Mouse (Mus musculus): ENCODE results near the gene Filip1. TPM values are rescaled to one million over a fixed set of nuclear protein-coding genes. Genes with fewer than 3 reads are reported as not detected.

Gene Filip1
- polyA plus RNA-seq, 1 experiment from 2014 or later, result 4.2 TPM

DNA sequence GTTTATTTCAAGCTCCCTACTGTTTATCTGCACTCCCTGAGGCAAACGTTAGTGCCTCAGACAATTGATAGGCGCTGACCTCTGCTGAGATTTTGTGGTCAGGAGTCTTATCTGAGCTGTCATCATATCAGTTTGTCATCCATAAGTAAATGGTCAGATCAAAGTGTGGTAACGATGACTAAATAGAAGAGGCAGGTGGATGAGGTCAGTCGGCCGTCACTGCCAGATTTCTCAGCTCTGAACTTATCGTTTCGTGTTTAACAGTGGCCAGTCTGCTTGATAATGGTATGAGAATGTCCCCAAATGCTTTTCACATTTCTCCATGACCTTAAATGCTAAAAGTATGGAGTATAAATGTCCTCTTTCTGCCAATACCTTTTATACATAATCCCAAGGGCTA lies 132.6 kb downstream of the Filip1 start:
- no peak overlapping the region for H3K27ac ChIP-seq
- H3K4me1 ChIP-seq, result peaks cover 10% of the 10 kb centered on the region
- no peaks in the 10 kb centered on the region for H3K27me3 ChIP-seq
- no peaks in the 10 kb centered on the region for H3K9me3 ChIP-seq (replicated peaks)
- no peak for ATAC-seq (ENCODE audit: low FRiP score)
- H3K36me3 ChIP-seq, result no peaks in the 10 kb centered on the region
- H3K4me3 ChIP-seq, result no peak overlapping the region
- WGBS, result 86% methylated on average over 7 of the region's 7 CpGs
- H3K9ac ChIP-seq, result no peak overlapping the region
- H3K4me2 ChIP-seq (replicated peaks), result no peak overlapping the region

DNA sequence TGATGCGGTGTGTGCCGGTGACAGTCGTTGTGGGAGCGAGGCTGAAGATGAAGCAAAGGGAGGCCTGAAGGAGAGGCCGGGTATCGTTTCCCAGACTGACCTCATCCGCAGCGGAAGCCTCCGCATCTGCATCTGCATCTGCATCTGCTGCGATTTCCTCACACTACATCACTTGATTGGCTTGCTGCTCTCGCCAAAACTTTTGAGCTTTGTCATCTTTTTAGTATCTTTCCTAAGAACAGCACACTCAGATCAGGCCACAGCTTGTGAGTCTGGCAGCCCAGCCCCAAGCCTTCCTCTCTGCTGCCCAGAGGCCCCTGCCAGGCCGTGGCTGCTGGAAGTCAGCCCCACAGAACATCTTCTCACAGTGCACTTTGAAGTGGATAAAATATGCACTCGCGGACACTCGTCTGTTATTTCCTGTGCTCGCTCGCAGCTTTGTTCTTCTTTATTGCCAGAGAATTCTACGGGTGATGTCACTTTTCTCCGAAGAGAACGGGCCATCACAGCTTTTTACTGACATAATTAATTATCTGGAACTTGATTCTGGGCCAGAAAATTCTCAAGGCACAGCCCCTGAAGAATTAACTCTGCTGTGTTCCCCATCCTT lies 137.0 kb downstream of the Filip1 start:
- Histone ChIP-seq H3K9ac (no peak overlapping the region), H3K27ac (0 out of 2 replicates have a peak overlapping the region, but pooled peaks have one; percentile 42), H3K4me3 (no peak overlapping the region), H3K4me1 (peaks cover 13% of the 10 kb centered on the region), H3K4me2 (replicated peaks) (peak overlapping the region; percentile 13), H3K9me3 (replicated peaks) (no peaks in the 10 kb centered on the region), H3K27me3 (no peaks in the 10 kb centered on the region), H3K36me3 (no peaks in the 10 kb centered on the region)
- ATAC-seq (ENCODE audit: low FRiP score), result 0 out of 2 replicates have a peak, but pooled peaks have one; percentile 19
- 49% methylated on average over 20 of the region's 20 CpGs for WGBS

DNA sequence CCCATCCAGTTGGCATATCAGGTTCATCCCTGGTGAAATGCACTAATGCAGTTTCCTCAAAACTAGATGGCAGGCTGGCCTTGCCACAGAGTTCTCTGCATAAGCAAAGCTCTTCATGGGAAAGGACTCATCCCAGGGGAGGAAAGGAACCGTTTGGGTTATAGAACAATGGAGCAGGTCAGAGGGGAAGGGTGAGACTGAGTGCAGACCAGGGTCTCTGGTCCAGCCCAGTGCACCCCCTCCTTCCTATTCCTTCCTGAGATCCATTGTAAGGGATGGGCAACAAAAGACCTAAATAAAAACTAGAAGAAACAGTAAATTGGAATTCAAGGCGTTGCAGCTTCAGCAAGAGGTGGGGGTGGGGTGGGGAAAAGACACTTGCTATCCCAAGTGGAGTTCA lies 140.1 kb downstream of the Filip1 start:
- WGBS, result 16% methylated on average over 2 of the region's 2 CpGs
- no peaks in the 10 kb centered on the region for H3K27me3 ChIP-seq
- no peak overlapping the region for H3K9ac ChIP-seq
- H3K4me1 ChIP-seq, result peaks cover 13% of the 10 kb centered on the region
- no peak overlapping the region for H3K4me2 ChIP-seq (replicated peaks)
- no peak overlapping the region for H3K4me3 ChIP-seq
- H3K27ac ChIP-seq, result no peak overlapping the region; the same call in 1 of the 2 replicates
- no peak for ATAC-seq (ENCODE audit: low FRiP score)
- no peaks in the 10 kb centered on the region for H3K9me3 ChIP-seq (replicated peaks)
- no peaks in the 10 kb centered on the region for H3K36me3 ChIP-seq

DNA sequence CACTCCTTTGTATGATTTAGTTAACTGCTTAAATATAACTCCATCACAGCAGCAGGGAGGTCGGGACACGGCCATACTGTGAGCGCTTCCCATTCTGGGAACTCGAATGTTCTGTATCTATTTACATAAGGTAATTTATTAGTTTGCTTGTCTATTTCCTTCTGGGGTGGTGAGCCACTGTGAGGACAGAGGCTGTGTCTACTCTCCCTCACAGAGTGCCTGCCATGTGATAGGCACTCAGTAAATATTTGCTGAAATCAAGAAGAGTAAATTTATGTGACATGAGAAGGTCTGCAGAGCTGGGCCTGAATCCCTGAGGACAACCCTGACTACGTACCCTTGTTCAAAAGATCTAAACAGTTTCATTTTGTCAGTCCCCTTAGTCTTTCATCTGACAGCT lies 143.1 kb downstream of the Filip1 start:
- Histone ChIP-seq H3K27ac (no peak overlapping the region), H3K36me3 (no peaks in the 10 kb centered on the region), H3K4me3 (no peak overlapping the region), H3K27me3 (no peaks in the 10 kb centered on the region), H3K9me3 (replicated peaks) (no peaks in the 10 kb centered on the region), H3K4me2 (replicated peaks) (no peak overlapping the region), H3K4me1 (peaks cover 3% of the 10 kb centered on the region; the same call in 1 of the 2 replicates), H3K9ac (no peak overlapping the region)
- no peak for ATAC-seq (ENCODE audit: low FRiP score)
- WGBS, result 70% methylated on average over 5 of the region's 5 CpGs

DNA sequence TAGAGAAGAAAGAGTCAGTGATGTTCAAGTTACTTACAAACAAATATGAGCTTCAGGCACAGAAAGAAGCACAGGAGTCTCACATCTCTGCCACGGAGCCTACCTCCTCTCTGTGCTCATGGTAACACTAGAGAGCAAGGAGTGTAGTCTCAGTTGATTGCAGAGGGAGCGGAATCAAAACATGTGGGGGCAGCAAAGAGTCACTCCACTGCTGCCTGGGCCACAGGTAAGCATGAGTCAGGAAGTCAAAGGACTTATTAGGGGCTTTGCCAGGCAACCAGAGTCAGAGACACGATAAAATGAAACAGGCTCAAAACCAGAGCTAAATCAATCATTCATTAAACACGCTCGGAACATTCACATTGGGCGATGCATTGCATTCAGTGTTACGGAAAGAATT lies 146.7 kb downstream of the Filip1 start:
- Histone ChIP-seq H3K9ac (no peak overlapping the region), H3K27ac (no peak overlapping the region), H3K36me3 (no peaks in the 10 kb centered on the region), H3K4me1 (no peaks in the 10 kb centered on the region), H3K4me2 (replicated peaks) (no peak overlapping the region), H3K9me3 (replicated peaks) (no peaks in the 10 kb centered on the region), H3K4me3 (no peak overlapping the region), H3K27me3 (no peaks in the 10 kb centered on the region)
- ATAC-seq (ENCODE audit: low FRiP score), result no peak
- 70% methylated on average over 7 of the region's 7 CpGs for WGBS

DNA sequence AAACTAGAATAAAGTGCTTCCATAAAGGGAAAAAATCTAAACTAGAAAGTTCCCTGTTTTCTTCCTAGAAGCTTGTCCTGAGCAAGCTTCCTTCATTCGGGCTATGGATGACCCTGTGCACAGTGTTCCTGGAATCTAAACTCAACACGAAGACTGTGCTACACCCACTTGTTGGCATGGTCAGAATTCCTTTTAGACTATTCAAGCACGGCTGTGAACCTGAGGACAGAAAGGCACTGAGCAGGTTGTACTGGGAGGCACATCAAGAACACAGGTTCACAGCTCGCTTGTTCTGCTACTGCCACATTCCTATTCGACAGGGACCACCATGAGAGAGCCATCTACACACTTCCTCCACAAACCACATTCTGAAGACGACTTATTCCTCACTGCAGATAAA lies 150.1 kb downstream of the Filip1 start:
- H3K4me1 ChIP-seq, result no peaks in the 10 kb centered on the region
- H3K27ac ChIP-seq, result no peak overlapping the region
- no peaks in the 10 kb centered on the region for H3K9me3 ChIP-seq (replicated peaks)
- no peak for ATAC-seq (ENCODE audit: low FRiP score)
- H3K4me3 ChIP-seq, result no peak overlapping the region
- H3K4me2 ChIP-seq (replicated peaks), result no peak overlapping the region
- H3K27me3 ChIP-seq, result no peaks in the 10 kb centered on the region
- H3K36me3 ChIP-seq, result no peaks in the 10 kb centered on the region
- 82% methylated on average over 6 of the region's 6 CpGs for WGBS
- no peak overlapping the region for H3K9ac ChIP-seq

DNA sequence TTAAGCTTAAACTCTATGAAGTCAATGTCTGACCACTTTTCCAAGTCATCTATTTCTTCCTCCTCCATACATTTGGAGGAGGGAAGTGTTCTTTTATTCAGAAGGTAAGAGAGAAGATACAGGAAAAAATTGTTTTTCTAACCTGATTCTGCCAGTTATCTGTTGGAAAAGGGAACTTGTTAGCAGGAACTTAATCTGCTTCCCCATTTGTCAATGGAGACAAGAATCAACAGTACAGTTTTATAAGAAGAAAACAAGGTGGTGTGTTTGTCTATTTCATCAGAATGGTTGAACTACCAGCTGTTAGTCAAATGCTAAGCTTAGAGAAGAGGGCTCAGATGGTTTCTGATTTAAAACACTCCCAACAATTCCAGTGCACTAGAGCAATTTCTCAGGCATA lies 165.6 kb downstream of the Filip1 start:
- no peak for ATAC-seq (ENCODE audit: low FRiP score)
- H3K36me3 ChIP-seq, result no peaks in the 10 kb centered on the region
- no peak overlapping the region for H3K4me2 ChIP-seq (replicated peaks)
- no peak overlapping the region for H3K9ac ChIP-seq
- H3K9me3 ChIP-seq (replicated peaks), result no peaks in the 10 kb centered on the region
- H3K27ac ChIP-seq, result no peak overlapping the region
- peaks cover 2% of the 10 kb centered on the region; the same call in 1 of the 2 replicates for H3K4me1 ChIP-seq
- H3K27me3 ChIP-seq, result no peaks in the 10 kb centered on the region
- no peak overlapping the region for H3K4me3 ChIP-seq

DNA sequence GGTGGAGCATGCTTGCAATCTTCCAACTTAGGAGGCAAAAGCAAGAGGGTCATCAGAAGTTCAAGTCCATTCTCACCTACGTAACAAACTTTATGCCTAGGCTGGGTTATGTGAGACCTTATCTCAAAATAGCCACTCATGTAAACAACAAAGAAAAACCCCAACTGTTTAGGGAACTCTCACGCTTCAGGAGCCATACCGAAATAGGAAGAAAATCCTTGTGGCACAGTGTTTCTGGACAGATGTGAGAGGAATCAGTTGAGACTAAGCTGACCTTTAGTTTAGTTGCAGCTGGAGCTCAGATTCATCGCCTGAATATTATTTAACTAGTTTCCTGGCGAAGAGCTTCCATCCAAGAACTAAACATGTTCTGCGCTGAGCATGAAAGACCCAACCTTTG lies 170.0 kb downstream of the Filip1 start:
- no peak overlapping the region for H3K4me2 ChIP-seq (replicated peaks)
- 90% methylated on average over 6 of the region's 6 CpGs for WGBS

DNA sequence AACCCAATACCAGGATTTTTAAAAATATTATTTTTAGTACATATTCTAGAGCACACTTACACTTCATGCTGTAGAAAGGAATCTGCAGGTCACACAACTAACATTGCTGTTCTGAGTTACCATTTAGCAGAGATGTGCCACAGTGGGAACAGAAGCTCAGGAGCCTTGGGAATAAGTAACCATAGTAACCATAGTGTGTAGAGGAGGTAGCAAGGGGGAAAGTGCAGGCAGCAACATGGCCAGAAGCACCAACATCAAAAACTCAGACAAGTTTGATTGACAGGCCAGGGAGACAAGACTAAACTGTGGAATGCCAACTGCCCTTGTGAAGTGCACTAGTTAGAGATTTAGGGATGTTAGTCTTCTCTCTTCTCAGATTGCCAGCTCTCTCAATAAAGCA lies 170.6 kb downstream of the Filip1 start:
- H3K27ac ChIP-seq, result no peak overlapping the region
- ATAC-seq (ENCODE audit: low FRiP score), result no peak

More for the DNA sequence above, 170.0 kb downstream of the Filip1 start:
- no peak overlapping the region for H3K27ac ChIP-seq
- no peaks in the 10 kb centered on the region for H3K36me3 ChIP-seq
- H3K9ac ChIP-seq, result no peak overlapping the region
- peaks cover 4% of the 10 kb centered on the region; the same call in 1 of the 2 replicates for H3K4me1 ChIP-seq
- no peak for ATAC-seq (ENCODE audit: low FRiP score)
- no peaks in the 10 kb centered on the region for H3K9me3 ChIP-seq (replicated peaks)
- no peaks in the 10 kb centered on the region for H3K27me3 ChIP-seq
- no peak overlapping the region for H3K4me3 ChIP-seq

DNA sequence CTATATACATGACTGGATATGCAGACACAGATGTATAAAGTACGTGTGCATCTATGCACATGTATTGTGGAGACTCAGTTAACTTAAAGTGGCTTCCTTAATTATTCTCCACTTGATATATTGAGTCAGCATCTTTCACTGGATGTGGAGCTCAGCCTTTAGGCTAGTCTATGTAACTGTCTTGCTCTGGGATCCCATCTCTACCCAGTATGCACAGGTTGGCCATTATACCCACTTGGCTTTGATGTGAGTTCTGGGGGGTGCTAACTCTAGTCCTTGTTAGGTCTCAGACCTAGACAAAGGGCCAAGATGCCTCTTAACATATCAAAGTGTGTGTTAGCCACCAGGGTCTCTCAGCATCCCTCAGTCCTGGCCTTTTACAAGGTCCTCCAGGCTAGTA lies 181.4 kb downstream of the Filip1 start:
- Histone ChIP-seq H3K4me1 (peaks cover 9% of the 10 kb centered on the region; the same call in 1 of the 2 replicates), H3K9me3 (replicated peaks) (no peaks in the 10 kb centered on the region), H3K4me3 (no peak overlapping the region), H3K4me2 (replicated peaks) (no peak overlapping the region), H3K36me3 (no peaks in the 10 kb centered on the region), H3K9ac (no peak overlapping the region), H3K27me3 (no peaks in the 10 kb centered on the region), H3K27ac (no peak overlapping the region)
- ATAC-seq (ENCODE audit: low FRiP score), result peak; percentile 38; the same call in 1 of the 2 replicates
- 75% methylated on average over 1 of the region's 1 CpGs for WGBS

More for the DNA sequence above, 170.6 kb downstream of the Filip1 start:
- Histone ChIP-seq H3K4me3 (no peak overlapping the region), H3K27me3 (no peaks in the 10 kb centered on the region), H3K4me1 (peaks cover 4% of the 10 kb centered on the region; the same call in 1 of the 2 replicates), H3K9me3 (replicated peaks) (no peaks in the 10 kb centered on the region), H3K4me2 (replicated peaks) (no peak overlapping the region), H3K9ac (no peak overlapping the region), H3K36me3 (no peaks in the 10 kb centered on the region)

DNA sequence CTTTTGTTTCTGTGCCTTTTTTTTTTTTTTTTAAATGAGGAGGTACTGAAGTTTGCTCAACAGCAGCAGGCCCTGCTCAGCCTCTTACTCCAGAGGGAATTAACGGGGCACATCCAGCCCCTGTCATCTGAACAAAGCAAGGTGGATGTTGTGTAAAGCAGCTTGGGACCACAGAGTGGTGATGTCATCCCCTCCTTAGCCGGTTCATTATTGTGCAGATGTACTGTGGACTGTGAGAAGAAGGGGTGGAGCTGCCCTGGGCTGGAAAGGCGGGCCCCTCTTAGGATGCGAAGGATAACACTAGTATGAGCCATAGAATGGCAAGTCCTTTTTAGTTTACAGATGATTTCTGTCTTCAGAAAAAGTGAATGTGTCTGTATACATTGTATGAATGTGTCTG lies 181.8 kb downstream of the Filip1 start:
- no peaks in the 10 kb centered on the region for H3K27me3 ChIP-seq
- H3K9me3 ChIP-seq (replicated peaks), result no peaks in the 10 kb centered on the region
- no peaks in the 10 kb centered on the region for H3K36me3 ChIP-seq
- no peak overlapping the region for H3K4me3 ChIP-seq
- ATAC-seq (ENCODE audit: low FRiP score), result peak; percentile 91
- no peak overlapping the region for H3K9ac ChIP-seq
- WGBS, result 24% methylated on average over 4 of the region's 4 CpGs
- H3K4me2 ChIP-seq (replicated peaks), result peak overlapping the region; percentile 39
- H3K4me1 ChIP-seq, result peaks cover 9% of the 10 kb centered on the region; the same call in 1 of the 2 replicates
- 0 out of 2 replicates have a peak overlapping the region, but pooled peaks have one; percentile 23 for H3K27ac ChIP-seq

DNA sequence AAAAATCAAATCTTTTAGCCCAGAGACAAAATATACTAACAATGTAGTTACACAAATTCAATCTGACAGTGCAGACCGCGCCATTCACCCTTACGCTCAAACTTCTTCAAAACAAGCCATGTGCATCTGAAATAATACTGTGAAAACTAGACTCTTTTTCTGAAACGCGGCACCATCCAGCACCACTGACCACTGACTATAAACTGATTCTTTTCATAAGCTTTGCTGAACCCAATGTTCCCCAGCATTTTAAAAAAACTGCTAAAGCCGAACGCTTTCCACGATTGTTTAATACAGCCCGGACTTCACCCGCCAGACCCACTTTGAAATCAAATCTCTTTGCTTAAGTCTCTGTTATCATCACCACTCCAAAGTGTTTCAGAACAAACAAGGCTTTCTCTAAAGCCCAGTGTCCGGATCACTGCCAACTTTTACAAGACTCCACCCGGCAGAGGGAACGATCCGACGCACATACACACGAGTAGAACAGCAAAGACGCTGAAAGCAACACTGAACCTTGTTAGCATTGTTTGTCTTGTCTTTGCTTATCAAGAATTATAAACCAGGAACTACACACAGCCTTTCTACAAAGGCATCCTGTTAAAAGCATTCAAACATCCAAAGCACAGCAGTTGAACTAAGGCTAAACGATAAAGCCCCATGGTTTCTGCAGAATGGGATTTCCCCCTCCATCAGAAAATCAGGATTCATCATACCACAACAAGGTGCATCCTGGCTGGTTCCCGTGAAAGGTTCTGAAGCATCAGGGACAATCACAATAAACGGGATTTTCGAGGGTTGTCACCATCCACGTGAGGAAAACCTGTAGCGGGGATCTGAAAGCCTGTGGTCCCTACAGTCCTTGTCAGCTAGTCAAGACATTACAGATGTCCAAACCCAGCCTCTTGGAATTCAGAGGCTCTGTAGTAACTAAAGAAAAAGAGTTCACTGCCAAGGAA lies 182.5 kb downstream of the Filip1 start:
- Histone ChIP-seq H3K27ac (0 out of 2 replicates have a peak overlapping the region, but pooled peaks have one; percentile 23), H3K27me3 (no peaks in the 10 kb centered on the region), H3K4me1 (peaks cover 9% of the 10 kb centered on the region; the same call in 1 of the 2 replicates), H3K9ac (no peak overlapping the region; the same call in 1 of the 2 replicates), H3K4me2 (replicated peaks) (peak overlapping the region; percentile 39), H3K4me3 (peak overlapping the region; percentile 18), H3K36me3 (no peaks in the 10 kb centered on the region), H3K9me3 (replicated peaks) (no peaks in the 10 kb centered on the region)
- ATAC-seq (ENCODE audit: low FRiP score), result no peak; the same call in 1 of the 2 replicates
- 59% methylated on average over 23 of the region's 23 CpGs for WGBS
